Mouse (Mus musculus) midbrain, embryonic 13.5 days (tissue): ENCODE results near the gene Tox2. TPM values are rescaled to one million over a fixed set of nuclear protein-coding genes. Genes with fewer than 3 reads are reported as not detected.
A peak's percentile ranks its signal among the peaks of the same experiment; 100 is the strongest.

ENCODE experiments used
- ATAC-seq: fragments of 200-750 bp; cut with Nextera tagmentation; 2 replicates; pipeline ENCODE4 v1.8.0; 2017; ENCODE audit warnings: mild to moderate bottlenecking, moderate TSS enrichment, moderate library complexity
- H3K27ac ChIP-seq: fragments of 300-500 bp; sonication (generic); 2 replicates; pipeline ENCODE4 v1.5.1; 2015; ENCODE audit warnings: inconsistent platforms, mild to moderate bottlenecking, moderate library complexity
- H3K27me3 ChIP-seq: fragments of 300-500 bp; sonication (generic); 2 replicates; pipeline ENCODE4 v1.6.1; 2015; ENCODE audit warnings: mild to moderate bottlenecking, inconsistent platforms
- H3K36me3 ChIP-seq: fragments of 300-500 bp; sonication (generic); 2 replicates; pipeline ENCODE4 v1.6.1; 2015; ENCODE audit warnings: mild to moderate bottlenecking, inconsistent platforms
- H3K4me1 ChIP-seq: fragments of 300-500 bp; sonication (generic); replicated peaks from 2 replicates; pipeline ENCODE4 v1.6.1; 2015; ENCODE audit warnings: inconsistent platforms
- H3K4me2 ChIP-seq: fragments of 300-500 bp; sonication (generic); replicated peaks from 2 replicates; pipeline ENCODE4 v1.6.1; 2015; ENCODE audit warnings: moderate library complexity, mild to moderate bottlenecking, inconsistent platforms
- H3K4me3 ChIP-seq: fragments of 300-500 bp; sonication (generic); replicated peaks from 2 replicates; pipeline ENCODE4 v1.5.1; 2015; ENCODE audit warnings: mild to moderate bottlenecking, inconsistent platforms
- H3K9ac ChIP-seq: fragments of 300-500 bp; sonication (generic); replicated peaks from 2 replicates; pipeline ENCODE4 v1.6.1; 2015; ENCODE audit warnings: mild to moderate bottlenecking, inconsistent platforms
- H3K9me3 ChIP-seq: fragments of 300-500 bp; sonication (generic); 2 replicates; pipeline ENCODE4 v1.6.1; 2016; ENCODE audit warnings: mild to moderate bottlenecking, inconsistent platforms
- WGBS: fragments of 180-500 bp; shearing (Covaris S2); methylation state at CpG from one replicate; pipeline ENCODE4 v1.1.7; 2015; 5-methylcytosine and 5-hydroxymethylcytosine counted together
- polyA plus RNA-seq: library from polyadenylated mRNA; unstranded; fragments of >200 nt; fragmentation: Nextera tagmentation; extraction: Ambion mirVana; gene quantifications from 2 replicates; pipeline ENCODE4 v1.2.1, GENCODE M21; 2015

The Tox2 gene
- polyA plus RNA-seq, 1 experiment from 2014 or later: 44.2 TPM

DNA sequence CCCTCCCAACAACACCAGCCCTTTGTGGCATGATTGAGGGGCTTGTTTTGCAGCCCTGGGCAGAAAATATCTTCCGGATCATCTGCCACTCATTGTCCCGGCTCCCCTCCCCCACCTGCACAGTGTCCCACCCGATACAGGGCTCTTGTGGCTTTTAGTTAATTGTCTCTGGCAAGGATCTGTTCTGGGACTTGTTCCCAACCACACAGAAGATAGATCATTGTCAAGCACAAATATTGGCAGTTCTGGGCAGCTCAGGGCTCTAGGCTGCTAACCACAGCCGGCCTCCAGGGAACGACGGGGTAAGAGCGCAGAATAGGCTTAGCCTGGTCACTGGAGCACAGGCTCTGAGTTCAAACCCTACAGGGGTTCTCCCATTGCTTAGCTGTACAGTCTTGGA is 33.1 kb downstream of the Tox2 start:
- Histone ChIP-seq H3K4me2 (no peak overlapping the region), H3K27me3 (no peaks in the 10 kb centered on the region), H3K36me3 (no peaks in the 10 kb centered on the region), H3K9me3 (no peaks in the 10 kb centered on the region), H3K9ac (no peak overlapping the region), H3K4me1 (peaks cover 68% of the 10 kb centered on the region), H3K27ac (peak overlapping the region; percentile 25; the same call in 1 of the 2 replicates), H3K4me3 (no peak overlapping the region)
- 50% methylated on average over 7 of the region's 7 CpGs for WGBS
- ATAC-seq: no peak

DNA sequence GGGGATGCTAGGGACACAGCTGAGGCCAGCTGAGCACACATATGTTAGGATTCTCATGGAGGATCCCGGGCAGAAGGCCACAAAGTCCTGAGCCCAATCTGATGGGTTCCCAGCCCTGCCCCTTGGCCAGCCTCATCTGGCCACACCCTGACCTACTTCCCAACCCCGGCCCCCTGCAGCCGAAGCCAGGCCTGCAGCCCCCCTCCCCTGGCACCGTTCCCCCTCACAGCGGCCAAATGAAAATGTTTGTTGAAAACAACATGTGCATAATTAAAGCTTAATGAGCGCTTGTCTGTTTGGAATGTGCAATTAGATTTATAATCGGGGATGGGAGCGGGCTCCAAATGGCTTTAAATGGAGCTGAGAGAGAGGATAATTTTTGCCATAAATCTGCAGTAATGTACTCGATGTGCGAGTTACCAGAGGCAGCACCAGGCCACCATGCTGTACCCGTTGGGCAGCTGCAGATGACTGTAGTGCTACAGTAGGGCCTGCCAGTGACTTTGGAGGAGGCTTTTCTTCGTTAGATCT is 35.1 kb downstream of the Tox2 start:
- 83% methylated on average over 12 of the region's 12 CpGs for WGBS
- Histone ChIP-seq H3K27ac (no peak overlapping the region), H3K36me3 (no peaks in the 10 kb centered on the region), H3K4me1 (peaks cover 63% of the 10 kb centered on the region), H3K27me3 (no peaks in the 10 kb centered on the region), H3K4me3 (no peak overlapping the region), H3K4me2 (no peak overlapping the region), H3K9ac (no peak overlapping the region), H3K9me3 (no peaks in the 10 kb centered on the region)
- ATAC-seq: peak; percentile 46; the same call in 1 of the 2 replicates

DNA sequence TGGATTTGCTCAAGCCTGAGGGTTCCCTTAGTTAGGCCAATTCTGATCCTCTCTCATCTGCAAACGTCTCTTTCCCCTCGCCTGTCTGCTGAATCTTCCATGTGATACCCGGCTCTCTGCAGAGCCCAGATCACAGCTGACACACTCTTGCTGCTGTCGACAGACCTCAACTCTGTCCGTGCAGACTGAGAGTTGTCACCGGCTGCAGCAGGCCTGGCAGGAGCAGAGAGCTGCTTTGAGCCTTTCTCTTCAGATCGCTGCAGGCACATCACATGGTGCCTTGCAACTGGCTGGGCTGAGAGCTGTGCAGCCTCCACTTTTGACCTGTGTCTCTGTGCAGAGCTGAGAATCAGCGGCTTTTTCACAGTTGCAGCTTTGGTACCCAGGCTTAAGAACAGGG is 37.0 kb downstream of the Tox2 start:
- Histone ChIP-seq H3K9me3 (no peaks in the 10 kb centered on the region), H3K9ac (no peak overlapping the region), H3K27ac (no peak overlapping the region), H3K4me2 (no peak overlapping the region), H3K27me3 (no peaks in the 10 kb centered on the region), H3K4me3 (no peak overlapping the region), H3K36me3 (no peaks in the 10 kb centered on the region), H3K4me1 (peaks cover 72% of the 10 kb centered on the region)
- WGBS: 61% methylated on average over 8 of the region's 8 CpGs
- ATAC-seq: no peak

DNA sequence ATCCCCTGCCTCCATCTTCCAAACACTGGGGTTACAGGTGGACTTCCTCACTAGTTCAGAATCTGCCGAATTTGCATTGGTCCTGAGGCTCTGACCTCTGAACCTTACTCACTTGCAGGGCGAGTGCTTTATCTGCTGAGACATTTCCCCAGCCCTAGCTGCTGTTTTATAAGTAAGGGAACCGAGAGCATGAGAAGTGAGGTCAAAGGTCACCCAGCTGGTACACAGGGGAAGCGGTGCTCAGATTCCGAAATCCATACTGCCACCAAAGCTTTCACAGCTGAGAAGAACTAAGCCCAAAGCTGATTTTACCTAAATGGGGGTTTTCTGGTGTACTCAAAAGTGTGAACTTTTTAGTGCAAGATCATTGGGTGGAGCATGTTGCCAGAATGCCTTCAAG is 38.9 kb downstream of the Tox2 start:
- no peaks in the 10 kb centered on the region for H3K27me3 ChIP-seq
- no peak overlapping the region for H3K9ac ChIP-seq
- 14% methylated on average over 5 of the region's 5 CpGs for WGBS
- no peak for ATAC-seq
- no peaks in the 10 kb centered on the region for H3K9me3 ChIP-seq
- no peak overlapping the region for H3K4me3 ChIP-seq
- H3K4me1 ChIP-seq: peaks cover 63% of the 10 kb centered on the region
- H3K4me2 ChIP-seq: no peak overlapping the region
- no peaks in the 10 kb centered on the region for H3K36me3 ChIP-seq
- no peak overlapping the region for H3K27ac ChIP-seq

DNA sequence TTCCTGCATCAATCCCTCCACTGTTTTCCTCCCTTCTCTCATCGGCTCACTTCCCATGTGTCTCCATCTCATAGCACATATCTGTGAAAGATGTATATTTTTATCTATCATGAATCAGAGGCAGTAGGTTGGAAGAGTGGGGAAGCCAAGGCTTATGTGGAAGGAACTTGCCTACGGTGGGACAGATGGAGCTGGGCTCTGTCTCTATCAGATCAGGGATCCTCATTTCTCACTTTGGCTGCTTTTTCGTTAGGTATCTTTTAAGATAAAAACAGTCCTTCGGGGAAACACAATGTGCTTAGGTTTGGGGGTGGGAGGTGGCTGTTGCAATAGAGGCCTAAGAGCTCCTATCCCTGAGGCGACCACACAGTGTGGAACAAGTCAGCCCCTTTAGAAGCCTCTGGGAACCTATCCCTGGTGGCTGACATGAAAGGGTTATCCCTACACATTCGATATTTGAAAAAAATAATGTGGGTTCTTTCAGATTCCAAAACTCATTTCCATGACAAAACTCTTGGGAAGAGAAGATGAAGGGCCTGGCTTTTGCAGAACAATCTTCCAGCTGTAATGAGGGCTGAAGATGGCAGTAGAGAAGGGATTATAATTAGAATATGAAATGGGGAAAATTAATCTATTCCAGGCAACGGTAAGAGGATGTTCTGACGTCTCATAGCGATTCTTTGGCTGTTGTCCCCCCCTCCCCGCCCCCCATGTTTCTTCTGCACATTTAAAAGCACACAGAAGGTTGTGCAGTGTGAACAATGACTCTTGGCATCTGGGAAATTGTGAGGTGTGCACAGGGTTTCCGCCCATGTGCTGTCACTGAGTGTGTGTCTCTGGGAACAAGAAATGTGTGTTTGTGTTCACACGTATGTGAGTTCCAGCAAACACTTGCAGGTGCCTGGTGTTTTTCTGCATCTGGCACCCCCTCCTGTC is 41.3 kb downstream of the Tox2 start:
- no peak overlapping the region for H3K9ac ChIP-seq
- H3K4me3 ChIP-seq: no peak overlapping the region
- no peaks in the 10 kb centered on the region for H3K9me3 ChIP-seq
- ATAC-seq: peak; percentile 51; the same call in 1 of the 2 replicates
- H3K4me1 ChIP-seq: peaks cover 51% of the 10 kb centered on the region
- WGBS: 44% methylated on average over 12 of the region's 12 CpGs
- H3K27me3 ChIP-seq: no peaks in the 10 kb centered on the region
- peak overlapping the region; percentile 73 for H3K27ac ChIP-seq
- 0 out of 2 replicates have a peak overlapping the region, but pooled peaks have one; percentile 6 for H3K4me2 ChIP-seq
- peaks cover 13% of the 10 kb centered on the region; the same call in 1 of the 2 replicates for H3K36me3 ChIP-seq

DNA sequence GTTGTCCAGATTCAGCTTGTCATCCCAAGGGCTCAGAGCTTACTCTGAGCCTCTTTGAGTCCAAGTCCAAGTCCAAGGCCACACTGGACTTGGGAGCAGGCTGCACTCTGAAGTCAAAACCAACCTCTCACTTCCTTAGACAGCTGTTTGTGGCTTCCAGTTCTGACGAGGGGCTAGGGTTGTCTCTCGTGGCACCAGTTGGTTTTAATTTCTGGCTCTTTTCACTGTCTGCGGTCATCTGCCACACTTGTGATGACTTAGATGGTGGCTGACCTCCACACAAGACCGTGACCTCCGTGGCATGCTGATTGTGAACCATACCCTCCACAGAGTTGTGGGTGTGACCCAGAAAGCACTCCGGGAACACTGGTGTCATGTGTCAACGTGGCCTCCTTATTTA is 46.0 kb downstream of the Tox2 start:
- ATAC-seq: no peak
- no peak overlapping the region for H3K27ac ChIP-seq
- 91% methylated on average over 7 of the region's 7 CpGs for WGBS
- no peaks in the 10 kb centered on the region for H3K9me3 ChIP-seq
- no peak overlapping the region for H3K9ac ChIP-seq
- H3K4me1 ChIP-seq: peaks cover 32% of the 10 kb centered on the region
- no peak overlapping the region for H3K4me2 ChIP-seq
- H3K36me3 ChIP-seq: peaks cover 13% of the 10 kb centered on the region; the same call in 1 of the 2 replicates
- H3K27me3 ChIP-seq: no peaks in the 10 kb centered on the region
- H3K4me3 ChIP-seq: no peak overlapping the region

DNA sequence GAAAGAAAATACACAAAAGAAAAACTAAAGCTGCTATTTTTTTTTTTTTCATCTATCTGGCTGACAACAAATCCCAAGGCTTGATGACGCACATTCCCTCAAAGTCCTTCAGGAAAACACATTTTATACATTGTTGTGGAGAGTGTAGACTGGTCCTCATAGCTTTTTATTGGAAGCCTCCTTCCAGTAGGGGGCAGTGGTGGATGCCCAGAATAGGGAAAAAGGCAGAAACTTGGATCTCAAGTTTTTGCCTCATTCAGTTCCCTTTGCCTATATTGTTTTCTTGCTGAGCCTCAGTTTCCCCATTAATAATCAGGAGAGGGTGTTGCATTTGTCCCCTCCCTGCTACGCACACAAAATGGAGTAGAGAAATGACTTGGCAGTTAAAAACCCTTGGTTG is 49.7 kb downstream of the Tox2 start:
- Histone ChIP-seq H3K27ac (peak overlapping the region; percentile 84), H3K4me2 (no peak overlapping the region), H3K4me3 (no peak overlapping the region), H3K36me3 (peaks cover 13% of the 10 kb centered on the region; the same call in 1 of the 2 replicates), H3K27me3 (no peaks in the 10 kb centered on the region), H3K4me1 (peaks cover 23% of the 10 kb centered on the region), H3K9ac (no peak overlapping the region), H3K9me3 (no peaks in the 10 kb centered on the region)
- 91% methylated on average over 2 of the region's 2 CpGs for WGBS
- no peak for ATAC-seq

DNA sequence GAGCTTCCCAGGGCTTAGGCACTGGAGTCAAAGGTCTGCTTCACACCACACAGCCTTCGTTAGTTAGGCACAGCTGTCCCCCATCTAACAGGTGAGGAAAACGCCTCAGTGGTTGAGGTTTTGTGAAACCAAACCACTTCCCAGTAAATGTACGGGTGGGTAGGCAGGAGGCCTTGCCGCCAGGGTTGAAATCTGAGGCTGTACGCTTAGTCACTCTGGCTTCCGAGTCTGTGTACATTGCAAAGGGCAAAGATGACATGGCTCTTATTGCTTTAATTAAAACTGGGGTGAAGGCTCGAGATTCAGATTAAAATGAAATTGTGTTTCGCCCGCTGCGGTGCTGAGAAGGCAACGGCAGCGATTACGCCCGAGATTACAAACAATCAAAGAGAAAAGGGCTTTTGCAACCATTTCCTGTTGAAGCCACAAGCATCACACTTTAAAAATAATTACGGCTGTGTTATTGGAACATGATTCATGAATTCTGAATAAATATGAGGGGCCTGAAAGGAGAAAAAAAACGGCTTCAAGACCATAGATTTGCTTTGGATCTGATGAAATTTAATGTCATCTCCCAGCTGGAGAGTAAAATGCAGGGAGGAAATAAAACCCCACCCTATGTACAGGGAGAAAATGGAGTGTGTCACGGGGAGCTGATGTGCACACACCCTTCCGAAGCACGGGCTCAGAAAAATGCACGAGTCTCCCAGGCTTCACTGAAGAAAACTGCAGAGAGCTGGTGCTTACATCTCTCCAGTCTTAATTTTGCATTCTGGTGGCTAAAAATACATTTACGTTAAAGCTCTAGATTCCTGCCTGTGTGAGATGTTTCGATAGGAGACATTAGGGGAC is 50.5 kb downstream of the Tox2 start:
- Histone ChIP-seq H3K27ac (peak overlapping the region; percentile 84), H3K36me3 (peaks cover 8% of the 10 kb centered on the region; the same call in 1 of the 2 replicates), H3K4me1 (peaks cover 23% of the 10 kb centered on the region), H3K4me2 (no peak overlapping the region), H3K9ac (0 out of 2 replicates have a peak overlapping the region, but pooled peaks have one; percentile 33), H3K9me3 (no peaks in the 10 kb centered on the region), H3K27me3 (no peaks in the 10 kb centered on the region), H3K4me3 (no peak overlapping the region)
- 71% methylated on average over 22 of the region's 22 CpGs for WGBS
- ATAC-seq: peak; percentile 40; the same call in 1 of the 2 replicates

DNA sequence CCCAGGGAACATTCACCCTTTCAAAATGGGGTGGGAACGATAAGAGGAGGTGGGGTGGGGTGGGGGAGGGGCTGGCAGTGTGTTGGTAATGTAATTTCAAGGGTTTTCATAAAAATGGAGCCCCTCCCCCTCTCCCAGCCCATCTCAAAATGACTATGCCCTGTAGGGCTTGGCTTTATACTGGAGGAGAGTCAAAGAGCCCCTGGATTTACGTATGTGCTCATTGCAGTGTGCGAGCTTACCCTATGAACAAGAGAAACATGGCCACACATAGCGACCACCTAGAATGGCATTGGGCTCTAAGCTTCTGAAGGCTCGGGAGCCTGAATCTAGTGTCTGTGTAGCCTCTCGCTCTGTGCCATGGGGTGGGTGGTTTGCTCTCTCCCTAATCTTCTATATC is 51.3 kb downstream of the Tox2 start:
- Histone ChIP-seq H3K4me3 (no peak overlapping the region), H3K36me3 (peaks cover 3% of the 10 kb centered on the region; the same call in 1 of the 2 replicates), H3K9me3 (no peaks in the 10 kb centered on the region), H3K27me3 (no peaks in the 10 kb centered on the region), H3K4me2 (no peak overlapping the region), H3K9ac (no peak overlapping the region), H3K4me1 (peaks cover 23% of the 10 kb centered on the region), H3K27ac (peak overlapping the region; percentile 84)
- WGBS: 81% methylated on average over 6 of the region's 6 CpGs
- ATAC-seq: peak; percentile 56; the same call in 1 of the 2 replicates

DNA sequence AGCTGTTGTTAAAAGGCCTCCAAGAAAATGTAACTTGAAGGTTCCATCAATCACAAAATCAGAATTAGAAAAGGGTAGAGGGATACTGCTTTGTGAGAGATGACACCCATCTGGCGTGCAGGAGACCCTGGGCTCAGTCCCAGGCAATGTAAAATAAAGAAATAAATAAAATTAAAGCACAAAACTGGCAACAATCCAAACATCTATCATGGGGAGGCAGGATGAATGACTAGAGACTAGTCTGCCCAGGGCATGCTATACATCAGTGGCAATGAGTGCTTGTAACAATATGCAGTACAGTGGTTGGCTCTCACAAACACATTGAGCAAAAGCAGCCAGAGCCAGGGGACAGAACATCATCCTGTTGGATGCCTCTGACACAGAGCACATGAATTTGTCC is 53.8 kb downstream of the Tox2 start:
- no peak overlapping the region for H3K4me2 ChIP-seq
- no peaks in the 10 kb centered on the region for H3K27me3 ChIP-seq
- no peaks in the 10 kb centered on the region for H3K9me3 ChIP-seq
- H3K36me3 ChIP-seq: 0 out of 2 replicates have a peak, but pooled peaks cover 3% of the 10 kb centered on the region
- H3K4me1 ChIP-seq: peaks cover 32% of the 10 kb centered on the region
- H3K9ac ChIP-seq: no peak overlapping the region
- ATAC-seq: no peak
- H3K4me3 ChIP-seq: no peak overlapping the region
- 91% methylated on average over 1 of the region's 1 CpGs for WGBS
- no peak overlapping the region for H3K27ac ChIP-seq

DNA sequence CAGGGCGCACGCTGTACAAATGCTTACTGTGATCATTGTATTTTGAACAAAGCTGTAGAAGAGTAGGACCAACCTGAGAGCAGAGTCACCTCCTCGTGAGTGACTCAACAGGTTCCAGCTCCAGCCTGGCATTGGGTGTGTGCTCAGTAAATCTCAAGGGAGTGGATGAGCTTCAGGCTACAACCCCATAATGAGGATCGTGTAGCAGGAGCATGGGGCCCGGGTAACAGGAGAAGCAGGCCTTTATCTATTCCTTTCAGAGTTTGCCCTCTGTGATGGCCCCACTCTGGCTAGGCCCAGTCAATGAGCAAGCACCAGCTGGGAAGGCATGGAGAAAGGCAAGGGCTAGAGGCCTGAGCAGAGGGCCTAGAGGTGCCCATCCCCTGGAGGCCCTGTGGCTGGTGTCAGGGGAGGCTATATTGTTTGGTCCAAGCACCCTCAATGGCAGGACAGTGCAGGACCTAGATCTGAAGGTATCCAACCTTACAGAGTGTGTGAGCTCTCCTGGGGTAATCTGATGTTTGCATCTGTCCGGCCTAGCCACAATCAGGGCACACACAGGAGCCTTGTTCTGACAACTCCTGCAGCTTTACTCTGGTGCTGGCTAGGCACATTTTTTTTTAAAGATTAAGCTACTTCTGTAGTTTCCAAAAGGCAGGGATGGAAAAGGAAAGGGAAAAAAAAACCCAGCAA is 58.6 kb downstream of the Tox2 start:
- Histone ChIP-seq H3K27me3 (no peaks in the 10 kb centered on the region), H3K4me1 (peaks cover 9% of the 10 kb centered on the region), H3K9me3 (no peaks in the 10 kb centered on the region), H3K27ac (no peak overlapping the region; the same call in 1 of the 2 replicates), H3K9ac (no peak overlapping the region), H3K4me3 (no peak overlapping the region), H3K36me3 (0 out of 2 replicates have a peak, but pooled peaks cover 3% of the 10 kb centered on the region), H3K4me2 (no peak overlapping the region)
- WGBS: 70% methylated on average over 6 of the region's 6 CpGs
- no peak for ATAC-seq
